Mouse (Mus musculus) forebrain, embryonic 13.5 days (tissue): ENCODE measurements around the gene Galp. TPM values are rescaled to one million over a fixed set of nuclear protein-coding genes. Genes with fewer than 3 reads are reported as not detected.
"Not testable (repeated sequence)": the region's sequence is repeated elsewhere in the genome, so short reads cannot be mapped to it uniquely, and the experiment has no call there.

Experiments used
- ATAC-seq: fragments of 200-750 bp; cut with Nextera tagmentation; 2 replicates; pipeline ENCODE4 v1.8.0; 2017
- H3K27ac ChIP-seq: fragments of 300-500 bp; sonication (generic); 2 replicates; pipeline ENCODE4 v1.5.1; 2015; ENCODE audit warnings: inconsistent platforms, mild to moderate bottlenecking, moderate library complexity
- H3K27me3 ChIP-seq: fragments of 300-500 bp; sonication (generic); 2 replicates; pipeline ENCODE4 v1.6.1; 2015; ENCODE audit warnings: mild to moderate bottlenecking, inconsistent platforms
- H3K36me3 ChIP-seq: fragments of 300-500 bp; sonication (generic); 2 replicates; pipeline ENCODE4 v1.6.1; 2015; ENCODE audit warnings: mild to moderate bottlenecking, inconsistent platforms; ENCODE audit not compliant: poor library complexity, severe bottlenecking
- H3K4me1 ChIP-seq: fragments of 300-500 bp; sonication (generic); 2 replicates; pipeline ENCODE4 v1.6.1; 2015; ENCODE audit warnings: inconsistent platforms
- H3K4me2 ChIP-seq: fragments of 300-500 bp; sonication (generic); 2 replicates; pipeline ENCODE4 v1.6.1; 2015; ENCODE audit warnings: inconsistent platforms, mild to moderate bottlenecking, moderate library complexity
- H3K4me3 ChIP-seq: fragments of 300-500 bp; sonication (generic); 2 replicates; pipeline ENCODE4 v1.5.1; 2015; ENCODE audit warnings: mild to moderate bottlenecking, inconsistent platforms
- H3K9ac ChIP-seq: fragments of 300-500 bp; sonication (generic); 2 replicates; pipeline ENCODE4 v1.6.1; 2015; ENCODE audit warnings: mild to moderate bottlenecking, inconsistent platforms
- H3K9me3 ChIP-seq: fragments of 300-500 bp; sonication (generic); replicated peaks from 2 replicates; pipeline ENCODE4 v1.6.1; 2016; ENCODE audit warnings: inconsistent platforms
- WGBS: fragments of 180-500 bp; shearing (Covaris S2); methylation state at CpG from one replicate; pipeline ENCODE4 v1.1.7; 2015; 5-methylcytosine and 5-hydroxymethylcytosine counted together
- polyA plus RNA-seq: library from polyadenylated mRNA; unstranded; fragments of >200 nt; fragmentation: Nextera tagmentation; extraction: Ambion mirVana; gene quantifications from 2 replicates; pipeline ENCODE4 v1.2.1, GENCODE M21; 2015

The Galp gene
- polyA plus RNA-seq, 1 experiment from 2014 or later, result not detected

DNA sequence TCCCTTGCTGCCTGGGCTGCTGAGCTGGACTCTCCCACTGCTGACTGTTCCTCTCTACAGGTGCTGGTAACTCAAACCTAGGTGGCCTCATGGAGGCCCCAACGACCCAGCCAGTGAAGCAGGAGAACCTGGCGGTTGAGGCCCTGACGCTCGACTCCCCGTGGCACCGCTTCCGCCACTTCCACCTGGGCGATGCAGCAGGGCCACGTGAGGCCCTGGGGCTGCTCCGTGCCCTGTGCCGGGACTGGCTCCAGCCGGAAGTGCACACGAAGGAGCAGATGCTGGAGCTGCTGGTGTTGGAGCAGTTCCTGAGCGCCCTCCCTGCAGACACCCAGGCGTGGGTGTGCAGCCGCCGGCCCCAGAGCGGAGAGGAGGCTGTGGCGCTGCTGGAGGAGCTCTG lies 13.1 kb upstream of the Galp start:
- Histone ChIP-seq H3K4me1 (no peaks in the 10 kb centered on the region), H3K4me3 (no peak overlapping the region), H3K36me3 (peaks cover 62% of the 10 kb centered on the region), H3K27me3 (no peaks in the 10 kb centered on the region), H3K4me2 (no peak overlapping the region), H3K27ac (no peak overlapping the region), H3K9me3 (no peaks in the 10 kb centered on the region), H3K9ac (no peak overlapping the region)
- ATAC-seq, result 0 out of 2 replicates have a peak, but pooled peaks have one; percentile 6
- 97% methylated on average over 19 of the region's 19 CpGs for WGBS

DNA sequence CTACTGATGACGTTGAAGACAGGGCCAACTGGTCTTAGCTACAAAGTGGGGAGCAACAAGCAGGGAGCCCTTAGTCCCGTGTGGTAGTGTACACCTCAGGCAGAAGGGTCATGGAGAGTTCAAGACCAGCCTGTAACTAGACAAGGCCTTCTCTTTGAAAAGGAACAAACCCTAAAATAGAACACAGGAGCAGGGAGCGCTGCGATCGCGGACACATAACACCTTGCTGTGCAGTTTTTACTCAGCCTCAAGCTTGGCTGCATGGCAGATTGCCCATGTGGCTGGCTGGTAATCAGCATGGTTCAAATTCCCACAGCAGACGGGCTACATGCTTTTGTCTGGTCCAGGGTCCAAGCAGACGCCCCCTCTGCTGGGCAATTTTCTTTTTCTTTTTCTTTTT lies 12.4 kb upstream of the Galp start:
- Histone ChIP-seq H3K9ac (no peak overlapping the region), H3K4me2 (no peak overlapping the region), H3K9me3 (no peaks in the 10 kb centered on the region), H3K36me3 (peaks cover 64% of the 10 kb centered on the region), H3K4me1 (no peaks in the 10 kb centered on the region), H3K4me3 (no peak overlapping the region), H3K27ac (no peak overlapping the region), H3K27me3 (no peaks in the 10 kb centered on the region)
- 83% methylated on average over 8 of the region's 8 CpGs for WGBS
- no peak for ATAC-seq

DNA sequence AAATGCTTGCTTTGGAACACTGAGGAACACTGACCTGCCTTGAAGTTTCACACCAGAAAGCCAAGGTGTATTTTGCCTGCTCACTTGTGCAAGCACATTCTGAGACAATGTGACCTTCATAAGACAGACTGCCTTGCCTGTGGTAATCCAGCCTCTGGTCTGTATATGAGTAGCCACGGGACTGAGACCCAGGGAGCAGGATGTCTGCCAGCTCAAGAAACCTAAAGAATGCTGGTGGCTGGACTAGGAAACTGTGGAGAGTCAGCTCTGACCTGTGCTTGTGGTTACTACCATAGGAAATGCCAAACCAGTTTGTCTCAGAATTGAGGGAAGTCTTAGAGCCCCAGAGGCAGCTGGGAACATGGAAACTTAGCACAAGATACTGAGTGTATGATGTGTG lies 11.5 kb upstream of the Galp start:
- Histone ChIP-seq H3K9ac (no peak overlapping the region), H3K36me3 (peaks cover 68% of the 10 kb centered on the region), H3K9me3 (no peaks in the 10 kb centered on the region), H3K27me3 (no peaks in the 10 kb centered on the region), H3K4me2 (no peak overlapping the region), H3K4me3 (no peak overlapping the region), H3K4me1 (no peaks in the 10 kb centered on the region), H3K27ac (no peak overlapping the region)
- no peak for ATAC-seq
- WGBS, result 88% methylated on average over 1 of the region's 1 CpGs

DNA sequence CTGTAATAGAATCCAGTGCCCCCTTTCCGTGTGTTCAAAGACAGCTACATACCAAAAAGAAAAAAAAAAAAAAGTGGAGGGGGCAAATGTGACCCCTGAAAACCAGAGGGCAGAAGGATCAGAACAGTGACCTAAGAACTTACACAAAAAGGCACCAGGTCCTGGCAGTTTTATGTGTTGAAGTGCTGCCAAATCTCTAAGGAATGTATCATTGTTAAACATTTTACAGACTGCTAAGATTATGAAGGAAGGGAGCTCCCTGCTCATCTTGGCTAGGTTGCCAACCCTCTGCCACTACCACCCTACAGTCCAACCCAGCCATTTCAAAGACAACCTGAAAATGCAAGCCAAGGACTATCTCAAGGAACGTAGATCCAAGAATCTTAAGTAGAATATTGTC lies 10.7 kb upstream of the Galp start:
- no peaks in the 10 kb centered on the region for H3K4me1 ChIP-seq
- H3K36me3 ChIP-seq, result peaks cover 71% of the 10 kb centered on the region
- WGBS, result 95% methylated on average over 2 of the region's 2 CpGs
- no peak for ATAC-seq
- H3K4me2 ChIP-seq, result no peak overlapping the region
- H3K4me3 ChIP-seq, result no peak overlapping the region
- H3K9ac ChIP-seq, result no peak overlapping the region
- H3K27ac ChIP-seq, result no peak overlapping the region
- H3K9me3 ChIP-seq, result no peaks in the 10 kb centered on the region
- no peaks in the 10 kb centered on the region for H3K27me3 ChIP-seq

DNA sequence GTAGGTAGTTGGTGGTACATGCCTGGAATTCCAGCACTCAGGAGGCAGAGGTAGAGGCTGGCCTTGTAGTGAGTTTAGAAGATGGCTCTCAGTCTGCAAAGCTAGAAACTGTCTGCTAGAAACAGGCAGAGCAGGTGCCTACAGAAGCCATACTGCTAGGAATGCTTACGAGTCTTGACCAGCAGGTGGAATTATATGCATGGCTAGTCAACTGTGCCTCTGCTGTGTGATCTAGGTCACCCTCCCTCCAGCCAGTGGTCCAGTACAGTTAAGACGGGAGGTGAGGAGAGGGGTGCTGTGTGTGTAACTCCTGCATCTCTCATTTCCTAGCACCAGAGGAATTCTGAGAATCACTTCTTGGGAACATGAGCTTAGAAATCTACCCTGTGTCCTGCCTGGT lies 10.1 kb upstream of the Galp start:
- no peaks in the 10 kb centered on the region for H3K27me3 ChIP-seq
- 81% methylated on average over 2 of the region's 2 CpGs for WGBS
- no peak overlapping the region for H3K9ac ChIP-seq
- H3K36me3 ChIP-seq, result peaks cover 71% of the 10 kb centered on the region
- H3K4me1 ChIP-seq, result no peaks in the 10 kb centered on the region
- no peaks in the 10 kb centered on the region for H3K9me3 ChIP-seq
- no peak overlapping the region for H3K4me2 ChIP-seq
- no peak overlapping the region for H3K27ac ChIP-seq
- ATAC-seq, result no peak
- no peak overlapping the region for H3K4me3 ChIP-seq

DNA sequence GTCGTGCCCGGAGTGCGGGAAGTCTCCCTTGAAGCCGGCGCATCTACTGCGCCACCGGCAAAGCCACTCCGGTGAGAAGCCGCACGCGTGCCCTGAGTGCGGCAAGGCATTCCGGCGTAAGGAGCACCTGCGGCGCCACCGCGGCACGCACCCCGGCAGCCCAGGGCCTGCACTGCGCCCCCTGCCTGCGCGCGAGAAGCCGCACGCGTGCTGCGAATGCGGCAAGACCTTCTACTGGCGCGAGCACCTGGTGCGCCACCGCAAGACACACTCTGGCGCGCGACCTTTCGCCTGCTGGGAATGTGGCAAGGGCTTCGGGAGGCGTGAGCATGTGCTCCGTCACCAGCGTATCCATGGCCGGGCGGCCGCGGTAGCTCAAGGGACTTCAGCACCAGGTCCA lies 7.3 kb upstream of the Galp start:
- peaks cover 59% of the 10 kb centered on the region for H3K36me3 ChIP-seq
- no peak overlapping the region for H3K27ac ChIP-seq
- H3K4me3 ChIP-seq, result no peak overlapping the region
- no peak overlapping the region for H3K4me2 ChIP-seq
- WGBS, result 54% methylated on average over 45 of the region's 45 CpGs
- no peak for ATAC-seq
- H3K9me3 ChIP-seq, result no peaks in the 10 kb centered on the region
- no peak overlapping the region for H3K9ac ChIP-seq
- H3K4me1 ChIP-seq, result no peaks in the 10 kb centered on the region
- H3K27me3 ChIP-seq, result no peaks in the 10 kb centered on the region

DNA sequence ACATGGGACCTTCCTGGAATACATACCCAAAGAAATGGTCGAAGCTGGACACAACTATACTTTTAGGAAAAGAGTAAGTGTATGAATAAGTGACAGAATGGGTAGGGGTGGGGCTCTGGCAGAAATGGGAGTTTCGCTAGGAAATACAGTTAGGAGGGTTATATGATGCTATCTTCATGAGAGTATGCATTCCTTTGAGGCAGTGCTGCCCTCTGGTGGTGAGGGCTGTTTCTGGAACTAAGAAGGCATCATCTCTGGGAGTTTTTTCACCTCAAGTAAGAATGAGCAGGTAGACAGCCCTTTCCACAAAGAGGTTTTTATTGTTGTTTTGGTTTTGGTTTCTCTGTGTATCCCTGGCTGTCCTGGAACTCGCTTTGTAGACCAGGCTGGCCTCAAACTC lies 5.5 kb upstream of the Galp start:
- no peaks in the 10 kb centered on the region for H3K27me3 ChIP-seq
- peaks cover 42% of the 10 kb centered on the region for H3K36me3 ChIP-seq
- 37% methylated on average over 3 of the region's 3 CpGs for WGBS
- H3K9me3 ChIP-seq, result no peaks in the 10 kb centered on the region
- H3K4me3 ChIP-seq, result no peak overlapping the region
- no peak overlapping the region for H3K4me2 ChIP-seq
- no peak overlapping the region for H3K9ac ChIP-seq
- ATAC-seq, result peak; percentile 34; the same call in 1 of the 2 replicates
- H3K4me1 ChIP-seq, result no peaks in the 10 kb centered on the region
- H3K27ac ChIP-seq, result no peak overlapping the region

DNA sequence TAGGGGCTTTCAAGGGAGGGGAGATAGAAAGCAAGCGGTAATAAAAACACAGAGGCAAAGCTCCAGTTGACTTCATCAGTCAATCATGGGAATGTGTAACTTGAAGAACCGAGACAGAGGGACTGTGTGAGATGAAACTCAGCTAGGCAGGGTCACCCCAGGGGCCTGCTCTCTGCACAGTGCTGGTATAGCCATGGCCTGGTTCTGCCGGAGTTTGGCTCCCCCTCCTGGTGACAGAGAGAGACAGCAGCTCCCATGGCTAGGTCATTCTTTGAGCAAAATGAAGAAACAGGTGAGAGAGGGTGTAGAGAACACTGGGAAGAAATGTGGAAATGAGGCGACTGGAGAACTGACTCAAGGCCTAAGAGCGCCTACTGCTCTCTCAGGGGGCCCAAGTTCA lies 2.8 kb upstream of the Galp start:
- no peak overlapping the region for H3K27ac ChIP-seq
- no peak overlapping the region for H3K4me3 ChIP-seq

DNA sequence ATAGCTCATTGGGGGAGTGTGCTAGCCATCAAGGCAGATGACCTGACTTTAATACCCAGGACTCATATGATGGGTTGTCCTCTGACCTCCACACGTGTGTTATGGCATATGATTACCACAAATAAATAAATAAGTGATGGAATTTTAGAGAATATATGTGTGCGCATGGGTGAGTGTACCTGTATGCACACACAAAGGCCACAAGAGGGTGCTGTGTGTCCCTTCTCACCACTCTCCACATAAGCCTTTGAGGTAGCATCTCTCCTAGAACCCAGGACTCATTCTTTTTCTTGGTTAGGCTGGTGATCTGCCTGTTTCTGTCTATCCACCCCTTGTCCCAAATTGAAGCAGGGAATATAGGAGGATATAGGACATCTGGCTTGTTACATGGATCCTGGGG lies 1.1 kb upstream of the Galp start:
- 59% methylated on average over 2 of the region's 2 CpGs for WGBS

More for the DNA sequence above, 2.8 kb upstream of the Galp start:
- Histone ChIP-seq H3K27me3 (no peaks in the 10 kb centered on the region), H3K9me3 (no peaks in the 10 kb centered on the region), H3K9ac (no peak overlapping the region), H3K4me1 (no peaks in the 10 kb centered on the region), H3K36me3 (peaks cover 15% of the 10 kb centered on the region), H3K4me2 (no peak overlapping the region)
- WGBS, result 20% methylated on average over 5 of the region's 5 CpGs
- ATAC-seq, result peak; percentile 80

DNA sequence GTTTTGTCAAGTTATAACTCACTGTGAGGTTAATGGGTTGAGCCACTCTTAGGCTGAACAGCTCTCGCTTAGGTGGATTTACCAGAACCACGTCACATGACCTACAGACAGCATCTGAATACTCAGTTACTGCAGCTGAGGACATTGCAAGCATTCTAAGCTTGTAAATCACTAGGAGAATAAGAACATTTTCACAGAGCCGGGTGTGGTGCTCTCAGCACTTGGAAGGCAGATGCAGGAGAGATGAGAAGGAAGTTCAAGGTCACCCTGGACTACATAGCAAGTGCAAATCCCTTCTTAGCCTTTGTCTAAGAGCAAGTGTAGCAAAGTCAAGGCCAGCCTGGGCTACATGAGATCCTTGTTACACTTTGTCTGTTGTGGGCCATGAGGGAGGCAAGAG lies 7.3 kb downstream of the Galp start:
- Histone ChIP-seq H3K4me2 (no peak overlapping the region), H3K4me3 (no peak overlapping the region), H3K4me1 (no peaks in the 10 kb centered on the region), H3K27me3 (no peaks in the 10 kb centered on the region), H3K9me3 (no peaks in the 10 kb centered on the region; the same call in none of the 2 replicates), H3K9ac (no peak overlapping the region), H3K27ac (no peak overlapping the region), H3K36me3 (no peaks in the 10 kb centered on the region)
- 80% methylated on average over 3 of the region's 3 CpGs for WGBS
- no peak for ATAC-seq

More for the DNA sequence above, 1.1 kb upstream of the Galp start:
- ATAC-seq, result no peak
- Histone ChIP-seq H3K9ac (no peak overlapping the region), H3K4me1 (no peaks in the 10 kb centered on the region), H3K9me3 (no peaks in the 10 kb centered on the region; the same call in 1 of the 2 replicates), H3K36me3 (no peaks in the 10 kb centered on the region), H3K27me3 (no peaks in the 10 kb centered on the region), H3K4me2 (no peak overlapping the region), H3K27ac (no peak overlapping the region), H3K4me3 (no peak overlapping the region)

DNA sequence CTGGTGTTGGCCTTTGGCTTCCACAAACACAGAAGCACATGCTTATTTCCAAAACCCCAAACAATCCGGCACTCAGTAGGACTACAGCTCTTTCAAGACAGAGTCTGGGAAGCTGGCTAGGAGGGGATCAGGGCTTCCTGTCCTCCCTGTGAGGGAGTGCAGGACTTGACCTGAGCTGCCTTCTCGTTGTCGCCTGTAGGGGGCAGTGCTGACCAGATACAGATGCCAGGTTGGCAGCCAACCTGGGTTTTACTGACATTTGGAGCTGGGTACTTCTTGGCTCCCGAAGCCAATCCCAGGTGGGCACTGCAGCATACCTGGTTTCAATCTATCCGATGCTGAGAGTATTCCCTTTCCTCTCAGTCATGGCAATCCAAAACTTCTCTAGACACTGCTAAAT lies 16.3 kb downstream of the Galp start:
- WGBS, result 57% methylated on average over 5 of the region's 5 CpGs
- Histone ChIP-seq H3K4me1 (no peaks in the 10 kb centered on the region), H3K27ac (no peak overlapping the region), H3K9me3 (peaks cover 24% of the 10 kb centered on the region), H3K9ac (no peak overlapping the region), H3K27me3 (no peaks in the 10 kb centered on the region), H3K4me2 (no peak overlapping the region), H3K4me3 (no peak overlapping the region), H3K36me3 (no peaks in the 10 kb centered on the region)
- no peak for ATAC-seq

DNA sequence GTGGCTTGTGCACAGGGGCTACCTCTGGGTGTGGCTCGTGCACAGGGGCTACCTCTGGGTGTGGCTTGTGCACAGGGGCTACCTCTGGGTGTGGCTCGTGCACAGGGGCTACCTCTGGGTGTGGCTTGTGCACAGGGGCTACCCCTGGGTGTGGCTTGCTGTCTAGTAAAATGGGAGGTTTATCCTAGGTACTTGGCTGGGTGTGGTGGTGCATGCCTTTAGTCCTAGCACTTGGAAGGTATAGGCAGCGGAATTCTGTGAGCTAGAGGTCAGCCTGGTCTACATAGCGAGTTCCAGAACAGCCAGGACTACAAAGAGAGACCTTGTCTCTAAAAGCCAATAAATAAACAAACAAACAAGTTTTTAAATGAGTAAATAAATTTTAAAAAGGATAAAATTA lies 17.8 kb downstream of the Galp start:
- H3K4me2 ChIP-seq, H3K36me3 ChIP-seq, ATAC-seq, H3K27ac ChIP-seq, H3K9ac ChIP-seq, H3K27me3 ChIP-seq, H3K4me1 ChIP-seq, H3K4me3 ChIP-seq: not testable (repeated sequence)
- WGBS, result 65% methylated on average over 4 of the region's 4 CpGs
- peaks cover 24% of the 10 kb centered on the region for H3K9me3 ChIP-seq

DNA sequence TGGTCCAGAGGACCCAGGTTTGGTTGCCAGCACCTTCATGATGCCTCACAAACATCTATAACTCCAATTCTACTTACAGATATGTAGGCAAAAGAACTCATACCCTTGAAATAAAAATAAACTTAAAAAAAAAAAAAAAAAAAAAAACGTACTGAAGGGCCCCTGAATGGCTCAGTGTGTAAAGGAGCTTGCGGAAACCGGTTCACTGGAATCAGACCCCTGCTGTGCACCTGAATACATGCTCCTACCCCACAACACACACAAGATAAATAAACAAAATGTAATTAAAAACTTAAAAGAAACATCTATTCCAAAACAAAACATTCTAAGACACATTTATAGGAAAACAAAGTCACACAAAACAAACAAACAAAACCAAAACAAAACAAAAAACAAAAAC lies 23.3 kb downstream of the Galp start:
- Histone ChIP-seq H3K36me3 (no peaks in the 10 kb centered on the region), H3K27ac (no peak overlapping the region), H3K4me3 (no peak overlapping the region), H3K9me3 (peaks cover 21% of the 10 kb centered on the region; the same call in 1 of the 2 replicates), H3K9ac (no peak overlapping the region), H3K4me2 (no peak overlapping the region), H3K4me1 (no peaks in the 10 kb centered on the region), H3K27me3 (no peaks in the 10 kb centered on the region)
- 38% methylated on average over 3 of the region's 3 CpGs for WGBS
- no peak for ATAC-seq
